Mouse (Mus musculus) lung, adult 2 months (tissue): ENCODE measurements around the gene Cst6.

Experiments used
- CTCF ChIP-seq: fragments of 200-500 bp; IDR thresholded peaks from 2 replicates; pipeline ENCODE4 v1.5.1; 2011; ENCODE audit warnings: mild to moderate bottlenecking, low read length, control low read depth; ENCODE audit not compliant: insufficient read depth
- POLR2A ChIP-seq: fragments of 200-500 bp; IDR thresholded peaks from 2 replicates; pipeline ENCODE4 v1.6.1; 2011; ENCODE audit warnings: low read depth, mild to moderate bottlenecking, control low read depth, low read length, borderline replicate concordance; ENCODE audit errors: extremely low read depth

DNA sequence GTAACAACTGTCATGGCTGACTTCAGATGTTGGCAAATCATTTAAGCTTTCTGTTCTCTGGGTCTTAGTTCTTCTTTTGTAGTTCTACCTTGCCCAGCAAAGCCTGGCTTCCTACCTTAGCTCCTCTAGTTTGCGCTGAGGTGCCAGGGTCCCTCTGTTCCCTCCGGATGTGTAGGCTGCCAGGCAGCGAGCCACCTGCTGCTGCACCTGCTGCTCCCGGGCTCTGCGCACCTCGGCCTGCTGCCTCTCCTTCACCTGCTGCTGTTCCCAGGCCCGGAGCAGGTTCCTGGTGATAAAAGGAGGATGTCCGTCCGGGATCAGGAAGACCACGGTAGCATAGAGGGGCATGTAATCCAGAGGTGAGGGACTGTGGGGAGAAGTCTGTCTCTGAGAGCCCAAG is 44.8 kb upstream of the Cst6 start:
- TF ChIP-seq CTCF (no peak), POLR2A (no peak)
